Mouse (Mus musculus) T-cell, adult 2 months (primary cell): ENCODE measurements around the gene Sfta2.

Source experiments
- DNase-seq: peaks from one replicate; pipeline ENCODE4 v3.0.0; 2022; ENCODE audit warnings: low spot score

Sfta2 gene

GRCm38 (mm10) chr17:35601249-35601648, at the start of gene Sfta2:
Gene Sfta2 (plus strand): TSS chr17:35601549.
- DNase-seq, result no peak

DNA sequence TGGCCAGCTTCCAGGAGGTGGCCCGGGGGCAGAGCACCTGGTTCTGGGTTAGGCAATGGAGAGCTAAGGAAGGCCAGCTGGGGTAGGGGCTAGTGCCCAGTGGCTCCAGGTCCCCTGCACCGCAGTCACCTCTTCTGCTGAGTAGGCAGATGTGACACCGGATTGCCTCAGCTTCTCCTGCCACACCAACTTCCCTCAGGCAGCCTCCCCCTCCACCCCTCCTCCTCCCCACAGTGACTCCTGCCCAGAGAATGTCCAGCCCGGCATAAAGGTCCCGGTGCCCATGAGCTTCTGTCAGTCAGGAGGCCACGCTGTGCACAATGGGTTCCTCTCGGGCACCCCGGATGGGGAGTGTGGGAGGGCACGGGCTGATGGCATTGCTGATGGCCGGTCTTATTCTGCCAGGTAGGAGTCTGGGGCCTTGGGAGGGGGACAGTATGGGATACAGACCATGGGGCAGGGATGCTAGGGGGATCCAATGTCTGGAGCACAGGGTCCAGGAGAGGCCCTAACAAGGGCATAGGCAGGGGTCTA, 49.4 kb upstream of the Sfta2 start, which contains the start of gene Cdsn:
TSS of gene Cdsn (plus strand) at position 248 of the 534 bp plus-strand sequence.
- no peak for DNase-seq

DNA sequence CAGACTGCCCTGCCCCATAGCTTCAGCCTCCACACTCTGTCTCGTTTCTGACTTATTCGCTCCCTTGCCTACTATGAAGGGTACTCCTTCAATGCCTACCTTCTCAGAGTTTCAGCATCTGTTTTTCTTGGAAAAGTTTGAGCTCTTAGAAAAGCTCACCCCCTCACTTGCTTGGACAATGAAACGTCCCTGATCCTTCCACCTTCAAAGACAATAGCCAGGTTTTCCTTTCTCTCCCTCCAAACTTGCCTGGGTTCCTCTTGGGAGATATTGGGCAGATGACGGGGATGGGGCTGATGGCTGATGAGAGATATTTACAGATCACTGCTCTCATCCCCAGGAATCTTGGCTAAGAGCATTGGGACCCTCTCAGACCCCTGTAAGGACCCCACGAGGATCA, 47.0 kb upstream of the Sfta2 start:
- no peak for DNase-seq

- no peak for DNase-seq
Measured at GRCm38 (mm10) chr17:35554761-35555397, 46.5 kb upstream of the Sfta2 start.

GRCm38 (mm10) chr17:35556186-35556765, 45.1 kb upstream of the Sfta2 start:
- no peak for DNase-seq

- peak; percentile 46 for DNase-seq
Measured at GRCm38 (mm10) chr17:35556812-35557211, 44.5 kb upstream of the Sfta2 start.

DNA sequence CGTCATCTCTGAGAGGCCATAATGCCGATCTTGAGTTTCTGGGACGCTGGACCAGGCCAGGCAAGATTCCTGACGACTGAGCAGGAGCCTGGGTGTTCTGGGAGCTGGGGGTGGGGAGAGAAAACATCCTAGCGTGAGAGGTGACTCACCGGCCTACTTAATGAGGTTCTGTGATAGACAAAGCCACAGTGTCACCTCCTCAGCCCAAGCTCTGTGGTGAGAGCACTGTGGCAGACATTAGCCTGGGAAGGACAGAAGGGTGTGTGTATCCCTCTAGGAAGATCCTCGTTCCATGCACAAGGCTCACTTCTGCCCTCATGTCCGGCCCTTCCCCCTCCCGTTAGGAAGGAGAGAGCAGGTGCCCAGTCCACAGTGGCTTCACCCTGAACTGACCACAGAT, 44.0 kb upstream of the Sfta2 start:
- no peak for DNase-seq

DNA sequence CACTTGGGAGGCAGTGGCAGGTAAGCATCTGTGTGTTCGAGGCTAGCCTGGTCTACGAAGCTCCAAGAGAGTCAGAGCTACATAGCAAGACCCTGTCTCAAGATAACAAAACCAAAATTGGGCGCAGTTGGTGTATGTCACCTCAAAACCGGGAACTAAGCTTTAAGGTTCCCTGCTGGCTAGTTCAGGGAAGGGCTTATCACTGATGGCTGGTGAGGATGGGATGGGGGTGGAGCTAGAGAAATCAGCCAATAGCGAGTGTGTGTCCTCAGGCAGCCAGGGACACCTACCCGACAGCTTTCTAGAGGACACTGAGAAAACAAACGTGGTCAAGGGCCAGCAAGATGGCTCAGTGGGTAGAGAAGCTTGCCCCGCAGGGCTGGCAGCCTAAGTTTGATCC, 43.1 kb upstream of the Sfta2 start:
- DNase-seq, result no peak

- DNase-seq, result no peak
Measured at GRCm38 (mm10) chr17:35567150-35567549, 34.2 kb upstream of the Sfta2 start, which contains the start of gene 2300002M23Rik. Gene 2300002M23Rik (plus strand): TSS chr17:35567450.

DNA sequence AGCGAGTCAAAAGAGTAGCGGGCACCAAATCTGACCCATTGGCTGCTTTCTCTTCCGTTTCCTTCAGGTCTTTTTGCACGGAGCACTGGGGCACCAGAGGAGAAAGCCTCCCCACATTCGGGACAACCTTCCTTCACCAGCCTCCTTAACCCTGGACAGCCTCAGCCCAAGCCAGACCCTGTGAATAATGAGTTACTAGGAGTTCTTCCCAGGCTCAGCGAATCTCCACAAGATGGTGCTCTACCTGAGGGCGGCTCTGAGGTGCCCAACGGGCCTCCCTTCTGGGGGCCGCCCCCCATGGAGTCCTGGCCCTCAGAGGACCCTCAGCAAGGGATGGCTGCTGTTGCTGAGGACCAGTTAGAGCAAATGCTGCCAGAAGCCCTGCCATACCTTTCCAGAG, 33.6 kb upstream of the Sfta2 start:
- DNase-seq, result no peak

DNA sequence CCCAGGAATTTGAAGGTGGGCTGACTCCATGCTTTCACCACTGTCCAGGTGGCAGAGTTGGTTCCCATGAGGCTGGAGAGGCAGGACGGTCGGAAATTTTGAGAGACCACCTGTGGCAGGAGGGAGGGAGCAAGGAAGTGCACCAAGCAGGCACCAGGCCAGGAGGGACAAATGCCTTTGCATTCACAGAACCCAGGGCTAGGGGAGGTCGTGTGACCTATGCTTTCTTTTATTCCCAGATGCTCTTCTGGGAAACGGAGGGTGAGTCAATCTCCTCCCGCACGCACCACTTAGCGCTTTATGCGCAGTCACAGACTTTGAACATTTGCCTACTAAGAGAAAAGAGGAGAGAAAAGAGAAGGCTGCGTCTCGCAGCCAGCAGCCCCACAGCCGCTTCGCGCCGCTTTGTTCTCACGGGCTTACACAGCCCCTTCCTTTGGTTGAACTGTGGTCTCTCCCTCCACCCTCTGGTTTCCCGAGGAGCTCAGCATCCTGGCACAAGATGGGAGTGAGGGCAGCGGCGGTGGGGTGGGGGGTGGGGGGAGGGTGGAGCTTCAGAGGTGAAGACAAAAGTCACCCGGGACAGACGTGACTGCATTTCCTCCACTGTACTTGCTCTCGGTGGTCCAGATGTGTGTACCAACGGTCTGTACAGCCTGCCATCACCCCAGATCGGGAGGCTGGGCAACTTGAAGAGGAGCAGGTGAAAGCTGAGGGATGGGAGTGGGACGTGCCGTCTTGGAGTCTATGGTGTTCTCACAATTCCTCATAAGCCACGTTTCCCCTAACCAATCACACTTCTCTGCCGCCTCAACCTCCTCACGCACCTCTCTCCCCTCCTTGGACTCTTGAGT, 32.0 kb upstream of the Sfta2 start:
- peak; percentile 20 for DNase-seq

DNA sequence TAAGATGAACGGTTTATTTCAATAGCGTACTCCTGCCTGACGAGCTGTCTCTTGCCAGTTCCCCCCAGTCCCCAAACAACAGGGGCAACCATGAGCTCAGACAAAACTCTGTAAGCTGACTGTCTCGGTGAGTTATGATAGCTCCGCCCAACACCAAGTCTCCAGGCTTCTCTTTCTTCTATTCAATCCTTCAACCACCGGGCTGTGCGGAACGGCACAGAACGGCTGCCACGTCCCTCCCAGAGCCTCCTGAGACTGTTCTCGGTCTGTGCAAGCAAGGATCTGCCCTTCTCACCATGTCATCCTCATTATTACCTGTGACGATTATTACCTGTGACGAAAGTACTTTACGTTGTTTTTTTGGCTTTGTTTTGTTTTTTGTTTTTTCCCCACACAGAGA, 30.5 kb upstream of the Sfta2 start:
- DNase-seq, result no peak

DNA sequence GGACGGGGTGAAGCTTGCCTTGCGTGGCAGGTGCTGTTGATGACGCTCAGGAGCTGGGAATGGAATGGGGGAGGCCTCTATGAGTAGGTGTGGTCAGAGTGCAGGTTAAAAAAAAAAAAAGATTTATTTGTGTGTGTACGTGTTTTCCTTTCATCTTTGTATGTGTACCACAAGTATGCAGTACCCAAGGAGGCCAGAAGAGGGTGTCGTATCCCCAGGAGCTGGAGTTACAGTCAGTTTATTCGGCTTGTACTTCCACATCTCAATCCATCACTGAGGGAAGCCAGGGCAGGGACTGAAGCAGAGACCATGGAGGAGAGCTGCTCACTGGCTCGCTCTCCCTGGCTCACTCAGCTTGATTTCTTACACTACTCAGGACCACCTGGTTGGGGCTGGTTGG, 29.9 kb upstream of the Sfta2 start:
- DNase-seq, result no peak

- DNase-seq, result peak; percentile 80
Measured at GRCm38 (mm10) chr17:35578211-35578610, 23.1 kb upstream of the Sfta2 start.

- peak; percentile 12 for DNase-seq
Measured at GRCm38 (mm10) chr17:35582900-35583299, 18.4 kb upstream of the Sfta2 start.

DNA sequence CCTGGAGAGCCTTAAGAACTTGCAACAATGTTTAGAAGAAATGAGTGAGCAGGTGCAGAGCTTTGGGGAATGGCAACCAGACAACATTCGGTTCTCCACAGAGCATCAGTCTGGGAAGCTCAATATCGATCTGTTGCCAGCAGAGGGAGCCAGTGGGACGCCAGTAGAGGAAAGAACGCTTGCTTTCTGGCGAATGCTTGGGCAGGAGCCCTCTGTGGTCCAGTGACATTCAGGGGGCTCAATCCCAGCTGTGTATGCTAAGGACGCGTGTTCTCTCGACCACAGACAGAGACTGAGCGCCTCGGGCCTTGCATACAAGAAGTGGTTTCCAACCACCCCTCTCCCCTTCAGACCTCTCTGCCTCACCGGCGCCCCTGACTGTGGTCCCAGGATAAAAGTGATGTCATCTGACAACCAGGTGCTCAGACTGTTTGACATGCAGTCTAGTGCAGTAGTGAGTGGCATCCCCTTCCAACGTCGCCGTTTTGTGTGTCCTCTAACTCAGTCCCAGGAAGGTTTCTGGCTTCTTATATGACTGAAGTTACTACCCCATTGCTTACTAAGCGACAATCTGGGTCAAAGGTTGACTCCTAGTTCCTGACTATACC, 16.9 kb upstream of the Sfta2 start:
- peak; percentile 67 for DNase-seq

GRCm38 (mm10) chr17:35587291-35587690, 14.1 kb upstream of the Sfta2 start:
- no peak for DNase-seq

DNA sequence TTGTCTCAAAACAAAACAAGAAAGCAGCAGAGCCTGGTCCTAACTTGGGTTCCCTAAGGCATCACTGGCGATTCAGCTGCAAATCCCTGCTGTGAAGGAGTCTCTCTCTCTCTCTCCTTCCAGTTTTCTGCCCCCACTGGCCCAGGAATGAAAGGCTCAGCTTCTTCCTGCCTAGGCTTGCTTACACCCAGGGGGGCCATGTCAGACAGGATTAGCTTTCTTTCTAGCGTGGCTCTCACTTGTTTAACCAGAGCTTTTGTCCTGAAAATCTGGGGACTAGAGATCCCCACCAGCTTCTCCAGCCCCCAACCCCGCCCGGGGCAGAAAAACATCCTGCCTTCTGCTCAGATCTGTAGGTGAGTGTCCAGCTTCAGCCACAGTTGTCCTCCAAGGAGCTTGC, 13.0 kb upstream of the Sfta2 start:
- DNase-seq, result no peak

GRCm38 (mm10) chr17:35590410-35591218, 10.7 kb upstream of the Sfta2 start:
- peak; percentile 66 for DNase-seq

DNA sequence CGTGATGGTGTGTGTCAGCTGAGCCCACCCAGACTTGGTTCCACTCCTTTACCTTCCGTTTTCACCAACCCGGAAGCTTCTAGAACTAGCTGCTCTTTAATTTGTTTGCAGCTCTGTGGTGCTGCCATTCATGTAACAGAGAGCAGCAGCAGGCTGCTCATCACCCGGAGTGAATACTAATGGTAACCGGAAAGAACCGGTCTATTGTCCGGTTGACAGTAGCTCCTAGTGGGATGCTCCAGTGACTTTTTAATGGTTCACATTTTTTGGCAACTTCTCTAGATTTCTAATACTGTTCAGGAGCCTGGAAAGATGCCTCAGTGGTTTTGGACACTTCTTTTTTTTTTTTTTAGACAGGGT, 10.2 kb upstream of the Sfta2 start:
- DNase-seq, result no peak

DNA sequence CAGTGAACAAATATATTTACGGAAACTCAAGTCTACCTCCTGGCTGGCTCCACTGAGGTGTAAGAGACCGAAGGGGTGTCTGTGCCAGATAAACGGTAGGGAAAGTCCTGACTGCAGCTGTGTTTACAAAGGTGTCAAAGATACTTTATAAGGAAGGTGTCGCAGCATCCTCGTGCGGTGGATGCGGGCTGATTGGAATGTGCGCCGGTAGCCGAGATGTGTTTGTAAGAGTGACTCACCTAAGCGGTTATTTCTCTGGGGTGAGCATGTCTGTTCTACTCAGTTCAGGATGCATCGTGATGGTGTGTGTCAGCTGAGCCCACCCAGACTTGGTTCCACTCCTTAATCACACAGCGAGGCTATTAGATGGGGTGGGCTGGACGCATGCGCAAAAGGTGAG, 9.6 kb upstream of the Sfta2 start:
- DNase-seq, result no peak

DNA sequence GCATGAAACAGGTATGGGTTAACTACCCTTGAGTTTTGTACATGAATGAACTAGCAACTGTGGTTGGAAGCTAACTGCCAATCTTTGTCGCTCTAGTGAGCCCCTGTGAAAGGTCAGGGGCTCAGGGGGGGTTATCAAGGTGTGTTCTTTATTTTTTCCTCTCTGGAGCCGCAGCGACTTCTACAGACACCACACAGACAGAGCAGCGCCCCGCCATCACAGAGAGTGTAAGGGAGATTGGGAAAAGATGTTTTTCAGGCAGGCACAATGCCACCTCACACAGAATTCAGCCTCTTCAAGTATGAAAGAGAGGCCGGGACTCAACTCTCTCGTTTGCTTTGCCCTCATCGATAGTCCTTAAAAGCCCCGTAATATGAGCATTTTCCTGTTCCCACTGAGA, 9.2 kb upstream of the Sfta2 start:
- no peak for DNase-seq
